Mouse (Mus musculus): ENCODE results near the gene Crybg2.

DNA sequence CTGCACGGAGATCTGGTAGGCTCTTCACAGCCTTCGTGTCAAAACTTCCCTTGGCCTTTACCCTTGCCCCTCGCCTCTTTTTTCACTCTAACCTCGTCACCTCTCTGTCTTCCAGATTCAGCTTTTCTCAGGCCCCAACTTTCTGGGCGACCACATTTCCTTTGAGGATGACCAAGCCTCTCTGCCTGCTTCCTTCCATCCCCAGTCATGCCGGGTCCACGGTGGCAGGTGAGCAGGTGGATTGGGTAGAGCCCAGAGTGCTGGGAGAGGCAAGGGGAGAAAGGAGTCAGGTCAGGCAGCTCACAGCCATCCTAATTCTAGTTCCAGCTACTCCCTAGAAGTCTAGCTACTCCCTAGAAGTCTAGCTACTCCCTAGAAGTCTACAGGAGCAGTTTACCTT lies 21.8 kb downstream of the Crybg2 start:
- TF ChIP-seq CTCF (conservative IDR thresholded peaks at IDR 0.05; ENCODE audit: insufficient read depth, insufficient read length, low read depth, low read length): no peak
- TF ChIP-seq POLR2A (IDR thresholded peaks at IDR 0.05; ENCODE audit: low read depth, low read length): no peak

All from kidney, adult 2 months (tissue).